Mouse (Mus musculus) lung, postnatal 25 days (tissue): ENCODE results near the gene Zfand3.
A peak's percentile ranks its signal among the peaks of the same experiment; 100 is the strongest.

Experiments
- DNase-seq: peaks from one replicate; pipeline ENCODE4 v3.0.0; 2022; ENCODE audit warnings: low spot score

The Zfand3 gene

GRCm38 (mm10) chr17:30105369-30105768 is 100.8 kb downstream of the Zfand3 start:
- DNase-seq: no peak

- DNase-seq: no peak
Measured at GRCm38 (mm10) chr17:30110678-30111077, 106.1 kb downstream of the Zfand3 start.

GRCm38 (mm10) chr17:30111556-30111955 is 107.0 kb downstream of the Zfand3 start:
- no peak for DNase-seq

- DNase-seq: no peak
Measured at GRCm38 (mm10) chr17:30112080-30112479, 107.5 kb downstream of the Zfand3 start.

GRCm38 (mm10) chr17:30112555-30113305 is 108.2 kb downstream of the Zfand3 start:
- DNase-seq: no peak

- DNase-seq: peak; percentile 69
Measured at GRCm38 (mm10) chr17:30114761-30115160, 110.2 kb downstream of the Zfand3 start.

GRCm38 (mm10) chr17:30116226-30116625 is 111.7 kb downstream of the Zfand3 start:
- no peak for DNase-seq

GRCm38 (mm10) chr17:30118036-30118435 is 113.5 kb downstream of the Zfand3 start:
- no peak for DNase-seq

GRCm38 (mm10) chr17:30122278-30122677 is 117.7 kb downstream of the Zfand3 start:
- no peak for DNase-seq

- no peak for DNase-seq
Measured at GRCm38 (mm10) chr17:30128456-30128855, 123.9 kb downstream of the Zfand3 start.

- DNase-seq: no peak
Measured at GRCm38 (mm10) chr17:30129220-30129619, 124.7 kb downstream of the Zfand3 start.

GRCm38 (mm10) chr17:30130326-30130725 is 125.8 kb downstream of the Zfand3 start:
- DNase-seq: no peak

GRCm38 (mm10) chr17:30133641-30134040 is 129.1 kb downstream of the Zfand3 start:
- peak; percentile 17 for DNase-seq

GRCm38 (mm10) chr17:30134955-30135735 is 130.6 kb downstream of the Zfand3 start:
- DNase-seq: no peak

GRCm38 (mm10) chr17:30135890-30136289 is 131.4 kb downstream of the Zfand3 start:
- no peak for DNase-seq

GRCm38 (mm10) chr17:30136684-30137083 is 132.2 kb downstream of the Zfand3 start:
- DNase-seq: peak; percentile 18

- DNase-seq: no peak
Measured at GRCm38 (mm10) chr17:30137115-30137514, 132.6 kb downstream of the Zfand3 start.

- no peak for DNase-seq
Measured at GRCm38 (mm10) chr17:30144114-30144513, 139.6 kb downstream of the Zfand3 start.

GRCm38 (mm10) chr17:30145596-30146149 is 141.1 kb downstream of the Zfand3 start:
- no peak for DNase-seq

- DNase-seq: no peak
Measured at GRCm38 (mm10) chr17:30146555-30146954, 142.0 kb downstream of the Zfand3 start.

GRCm38 (mm10) chr17:30147897-30148296 is 143.4 kb downstream of the Zfand3 start:
- DNase-seq: peak; percentile 29

- no peak for DNase-seq
Measured at GRCm38 (mm10) chr17:30148320-30148719, 143.8 kb downstream of the Zfand3 start.

GRCm38 (mm10) chr17:30149911-30150310 is 145.4 kb downstream of the Zfand3 start:
- no peak for DNase-seq
